Mouse (Mus musculus): ENCODE measurements at regions not wholly inside any gene's neighbourhood (a gene's known extent, or its start where the extent isn't known, plus 50 kb on each side); places are given as distances from the start of the nearest gene placed in this dataset.

DNA sequence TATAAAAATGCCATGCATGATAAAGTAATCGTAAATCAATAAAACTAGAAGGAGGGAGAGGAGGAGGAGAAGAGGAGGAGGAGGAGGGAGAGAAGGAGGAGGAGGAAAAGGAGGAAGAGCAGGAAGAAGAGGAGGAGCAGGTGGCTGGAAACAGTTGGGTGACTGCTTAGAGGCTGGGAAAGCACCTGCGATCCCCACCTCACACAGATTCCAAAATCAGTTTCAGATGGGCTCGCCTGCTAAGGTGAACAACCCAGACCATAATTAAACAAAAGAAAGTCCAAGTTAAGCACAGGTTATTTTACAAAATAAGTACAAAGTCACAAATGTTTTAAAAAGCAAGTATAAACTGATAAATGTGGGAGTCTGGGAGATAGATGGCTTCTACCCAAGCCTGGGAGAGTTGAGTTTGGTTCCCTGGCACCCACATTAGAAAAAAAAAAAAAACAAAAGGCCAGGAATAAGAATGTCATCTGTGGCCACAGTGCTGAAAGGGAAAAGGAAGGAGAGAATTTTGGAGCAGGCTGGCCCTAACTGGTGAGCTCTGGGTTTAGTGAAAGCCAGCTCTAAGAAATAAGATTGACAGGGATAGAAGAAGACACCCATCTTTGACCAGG lies 389.0 kb upstream of the Adgrl2 start:
- 89% methylated on average over 3 of the region's 3 CpGs for WGBS
- ATAC-seq = no peak
- H3K27me3 ChIP-seq (replicated peaks; ENCODE audit: control insufficient read depth, insufficient read depth, low read length) = no peaks in the 10 kb centered on the region
- no peak overlapping the region for H3K4me2 ChIP-seq (ENCODE audit: low read length)
- no peak overlapping the region for H3K4me3 ChIP-seq (ENCODE audit: low read length)
- H3K36me3 ChIP-seq (ENCODE audit: control insufficient read depth, insufficient read depth, low read length) = no peaks in the 10 kb centered on the region
- H3K4me1 ChIP-seq (ENCODE audit: control insufficient read depth, insufficient read depth, low read depth, low read length) = no peaks in the 10 kb centered on the region; the same call in 1 of the 2 replicates
- no peaks in the 10 kb centered on the region for H3K9me3 ChIP-seq (ENCODE audit: control insufficient read depth, low read length)
- no peak overlapping the region for H3K27ac ChIP-seq (ENCODE audit: low read depth, low read length)
- H3K9ac ChIP-seq (ENCODE audit: low read depth, low read length) = no peak overlapping the region

DNA sequence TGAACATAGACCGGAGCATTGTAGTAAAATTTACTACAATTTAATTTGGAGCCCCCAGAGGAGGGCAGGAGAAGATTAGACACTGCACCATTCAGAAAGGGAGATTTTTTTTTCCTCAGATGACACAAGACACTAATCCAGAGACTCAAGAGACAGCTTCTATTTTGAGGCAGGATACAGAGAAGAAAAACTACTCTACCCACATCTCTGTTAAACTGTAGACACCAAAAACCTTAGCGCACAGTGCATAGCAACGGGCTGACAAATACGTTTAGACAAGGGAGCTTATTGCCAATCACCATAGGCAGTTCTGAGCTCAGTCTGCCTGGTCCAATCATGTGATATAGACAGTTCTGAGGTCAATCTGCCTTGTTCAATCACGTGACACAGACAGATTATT lies 381.1 kb upstream of the Adgrl2 start:
- no peaks in the 10 kb centered on the region for H3K4me1 ChIP-seq (ENCODE audit: control insufficient read depth, insufficient read depth, low read depth, low read length)
- no peak overlapping the region for H3K4me3 ChIP-seq (ENCODE audit: low read length)
- H3K36me3 ChIP-seq (ENCODE audit: control insufficient read depth, insufficient read depth, low read length) = no peaks in the 10 kb centered on the region
- H3K4me2 ChIP-seq (ENCODE audit: low read length) = no peak overlapping the region
- no peaks in the 10 kb centered on the region for H3K27me3 ChIP-seq (replicated peaks; ENCODE audit: control insufficient read depth, insufficient read depth, low read length)
- 80% methylated on average over 5 of the region's 5 CpGs for WGBS
- no peak overlapping the region for H3K9ac ChIP-seq (ENCODE audit: low read depth, low read length)
- no peak overlapping the region for H3K27ac ChIP-seq (ENCODE audit: low read depth, low read length)
- H3K9me3 ChIP-seq (ENCODE audit: control insufficient read depth, low read length) = no peaks in the 10 kb centered on the region
- ATAC-seq = no peak

DNA sequence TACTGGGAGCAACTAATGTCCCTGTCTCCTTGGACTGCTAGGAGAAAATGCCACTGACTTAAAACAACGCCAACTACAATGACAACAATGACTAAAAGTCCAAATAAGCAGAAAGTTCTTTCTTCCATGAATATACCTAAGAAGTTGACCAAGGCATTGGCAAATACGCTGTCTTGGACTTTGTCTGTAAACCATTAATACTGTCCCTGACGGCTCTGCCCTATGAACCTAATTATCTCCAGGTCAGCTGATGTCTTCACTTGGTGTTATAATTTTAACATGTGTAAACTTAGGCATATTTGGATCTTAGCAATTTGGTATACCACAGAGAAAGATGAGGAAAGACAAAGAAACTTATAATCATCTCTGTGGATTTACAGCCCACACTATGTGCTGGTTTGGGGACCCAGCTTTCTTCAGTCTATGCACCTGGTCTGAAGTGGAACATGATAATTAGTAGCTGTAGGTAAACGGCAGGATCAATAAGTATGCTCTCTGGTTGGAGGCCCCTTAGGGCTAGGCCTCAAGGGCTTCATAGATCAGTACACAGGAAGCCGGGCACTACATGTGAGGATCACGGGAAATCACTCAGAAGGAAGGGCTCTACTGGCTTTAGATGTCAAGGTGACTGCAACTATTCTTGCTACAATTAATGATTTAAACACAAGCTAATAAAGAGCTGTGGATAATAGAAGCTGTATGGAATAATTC lies 380.3 kb upstream of the Adgrl2 start:
- ATAC-seq = no peak
- WGBS = 92% methylated on average over 6 of the region's 6 CpGs
- Histone ChIP-seq H3K27me3 (replicated peaks; ENCODE audit: control insufficient read depth, insufficient read depth, low read length) (no peaks in the 10 kb centered on the region), H3K4me3 (ENCODE audit: low read length) (no peak overlapping the region), H3K9me3 (ENCODE audit: control insufficient read depth, low read length) (no peaks in the 10 kb centered on the region), H3K4me2 (ENCODE audit: low read length) (no peak overlapping the region), H3K4me1 (ENCODE audit: control insufficient read depth, insufficient read depth, low read depth, low read length) (no peaks in the 10 kb centered on the region), H3K36me3 (ENCODE audit: control insufficient read depth, insufficient read depth, low read length) (no peaks in the 10 kb centered on the region), H3K9ac (ENCODE audit: low read depth, low read length) (no peak overlapping the region), H3K27ac (ENCODE audit: low read depth, low read length) (no peak overlapping the region)

DNA sequence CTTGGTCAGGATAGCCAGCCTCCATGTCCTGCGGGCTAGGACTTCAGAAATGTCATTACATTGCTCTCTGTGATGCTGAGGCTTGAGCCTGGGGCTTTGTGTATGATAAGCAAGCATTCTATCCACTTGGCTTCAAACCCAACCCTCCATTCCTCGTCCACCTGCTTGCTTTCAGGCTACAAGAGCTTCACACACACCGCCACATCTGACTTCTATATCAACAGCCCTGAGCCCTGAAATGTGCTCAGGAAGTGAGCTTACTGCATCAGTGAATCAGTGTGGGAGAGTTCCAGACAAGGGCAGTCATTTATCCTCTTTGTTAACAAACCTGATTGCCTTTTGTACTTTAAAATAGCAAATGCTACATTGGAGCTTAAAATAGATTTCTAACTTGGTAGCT lies 377.5 kb upstream of the Adgrl2 start:
- Histone ChIP-seq H3K27me3 (replicated peaks; ENCODE audit: control insufficient read depth, insufficient read depth, low read length) (no peaks in the 10 kb centered on the region), H3K27ac (ENCODE audit: low read depth, low read length) (no peak overlapping the region), H3K4me1 (ENCODE audit: control insufficient read depth, insufficient read depth, low read depth, low read length) (no peaks in the 10 kb centered on the region), H3K4me2 (ENCODE audit: low read length) (no peak overlapping the region), H3K4me3 (ENCODE audit: low read length) (no peak overlapping the region), H3K9ac (ENCODE audit: low read depth, low read length) (no peak overlapping the region), H3K36me3 (ENCODE audit: control insufficient read depth, insufficient read depth, low read length) (no peaks in the 10 kb centered on the region), H3K9me3 (ENCODE audit: control insufficient read depth, low read length) (no peaks in the 10 kb centered on the region)
- ATAC-seq = no peak
- WGBS = 81% methylated on average over 3 of the region's 3 CpGs

DNA sequence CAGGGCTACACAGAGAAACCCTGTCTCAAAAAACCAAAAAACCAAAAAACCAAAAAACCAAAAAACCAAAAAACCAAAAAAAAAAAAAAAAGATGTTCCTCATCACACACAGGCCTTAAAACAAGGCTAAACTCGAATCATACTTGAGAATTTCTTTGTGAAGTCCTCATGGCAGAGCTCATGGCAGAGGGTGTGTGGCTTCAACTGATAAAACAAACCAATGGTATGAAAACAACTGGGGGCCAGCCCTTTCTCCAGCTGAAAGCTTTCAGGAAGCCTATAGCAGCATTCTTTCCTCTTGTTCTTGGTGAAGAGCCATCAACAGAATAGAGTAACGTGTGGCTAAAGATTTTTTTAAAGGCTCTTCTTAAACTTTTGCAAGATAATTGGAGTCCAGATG lies 369.8 kb upstream of the Adgrl2 start:
- Histone ChIP-seq H3K4me3 (ENCODE audit: low read length) (no peak overlapping the region), H3K9ac (ENCODE audit: low read depth, low read length) (no peak overlapping the region), H3K4me1 (ENCODE audit: control insufficient read depth, insufficient read depth, low read depth, low read length) (peaks cover 10% of the 10 kb centered on the region), H3K27ac (ENCODE audit: low read depth, low read length) (no peak overlapping the region), H3K36me3 (ENCODE audit: control insufficient read depth, insufficient read depth, low read length) (no peaks in the 10 kb centered on the region), H3K9me3 (ENCODE audit: control insufficient read depth, low read length) (no peaks in the 10 kb centered on the region), H3K27me3 (replicated peaks; ENCODE audit: control insufficient read depth, insufficient read depth, low read length) (no peaks in the 10 kb centered on the region), H3K4me2 (ENCODE audit: low read length) (no peak overlapping the region)
- WGBS = 80% methylated on average over 2 of the region's 2 CpGs
- no peak for ATAC-seq

DNA sequence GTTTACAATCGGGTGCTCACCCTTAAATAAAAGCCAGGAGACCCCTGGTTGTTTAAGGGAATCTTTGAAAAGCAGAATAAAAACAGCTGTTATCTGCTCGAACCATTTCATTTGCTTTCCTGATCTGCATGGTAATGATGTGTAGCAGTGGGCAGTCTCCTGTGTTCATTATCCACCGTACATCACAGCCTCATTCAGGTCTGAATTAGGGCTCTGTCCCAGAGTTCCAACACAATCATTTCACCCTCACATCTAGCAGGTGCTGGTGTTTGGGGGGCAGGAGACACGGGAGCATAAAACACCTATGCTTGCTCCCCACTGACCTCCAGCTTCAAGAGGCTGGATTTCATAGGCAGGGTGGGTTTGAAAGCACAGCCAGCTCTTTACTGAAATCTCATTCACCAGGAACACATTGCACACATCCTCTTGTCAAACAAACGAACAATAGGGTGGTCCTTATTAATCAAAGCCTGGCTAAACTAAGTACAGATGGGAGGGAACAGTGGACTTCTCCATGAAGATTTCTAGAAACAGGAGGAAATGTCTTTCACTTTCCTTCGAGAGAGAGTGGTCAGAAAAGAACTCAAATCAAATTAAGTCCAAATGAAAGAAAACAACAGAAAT lies 368.3 kb upstream of the Adgrl2 start:
- Histone ChIP-seq H3K4me1 (ENCODE audit: control insufficient read depth, insufficient read depth, low read depth, low read length) (peaks cover 10% of the 10 kb centered on the region), H3K9ac (ENCODE audit: low read depth, low read length) (no peak overlapping the region; the same call in 1 of the 2 replicates), H3K27me3 (replicated peaks; ENCODE audit: control insufficient read depth, insufficient read depth, low read length) (no peaks in the 10 kb centered on the region), H3K9me3 (ENCODE audit: control insufficient read depth, low read length) (no peaks in the 10 kb centered on the region), H3K36me3 (ENCODE audit: control insufficient read depth, insufficient read depth, low read length) (no peaks in the 10 kb centered on the region), H3K27ac (ENCODE audit: low read depth, low read length) (peak overlapping the region; percentile 42; the same call in 1 of the 2 replicates), H3K4me3 (ENCODE audit: low read length) (peak overlapping the region; percentile 19), H3K4me2 (ENCODE audit: low read length) (peak overlapping the region; percentile 48)
- peak; percentile 51 for ATAC-seq
- 19% methylated on average over 6 of the region's 6 CpGs for WGBS

DNA sequence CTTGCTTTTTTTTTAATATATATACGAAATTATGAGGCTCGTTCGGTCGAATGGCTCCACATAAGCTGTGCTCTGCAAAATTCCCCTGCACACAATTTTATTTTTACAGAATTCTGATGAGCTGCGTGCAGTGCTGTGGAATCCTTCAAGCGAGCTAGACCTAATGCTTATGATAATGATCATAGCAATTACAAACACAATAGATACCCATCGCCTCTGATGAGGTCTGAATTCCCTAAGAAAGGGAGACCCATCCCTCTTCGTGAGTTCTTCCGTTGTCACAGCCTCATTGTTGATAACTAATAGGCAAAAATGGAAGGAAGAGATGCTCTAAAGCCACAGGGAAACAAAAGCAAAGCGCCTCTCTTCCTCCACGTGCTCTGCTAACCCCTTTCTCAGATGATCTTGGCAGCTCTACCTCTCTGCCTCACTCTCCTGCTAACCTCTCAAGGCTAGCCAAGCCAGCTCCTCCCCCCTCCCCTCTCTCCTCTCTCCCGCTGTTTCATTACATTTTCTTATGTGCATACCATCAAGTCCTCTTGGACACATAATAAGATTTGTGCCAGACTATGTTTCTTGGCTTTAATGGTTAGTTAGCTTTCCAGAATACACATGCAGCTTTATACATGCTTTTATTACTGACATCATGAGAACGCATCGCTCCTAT lies 367.7 kb upstream of the Adgrl2 start:
- H3K4me2 ChIP-seq (ENCODE audit: low read length) = peak overlapping the region; percentile 48
- H3K4me1 ChIP-seq (ENCODE audit: control insufficient read depth, insufficient read depth, low read depth, low read length) = peaks cover 10% of the 10 kb centered on the region
- H3K9me3 ChIP-seq (ENCODE audit: control insufficient read depth, low read length) = no peaks in the 10 kb centered on the region
- H3K27me3 ChIP-seq (replicated peaks; ENCODE audit: control insufficient read depth, insufficient read depth, low read length) = no peaks in the 10 kb centered on the region
- peak overlapping the region; percentile 54 for H3K27ac ChIP-seq (ENCODE audit: low read depth, low read length)
- peak overlapping the region; percentile 19 for H3K4me3 ChIP-seq (ENCODE audit: low read length)
- WGBS = 28% methylated on average over 14 of the region's 14 CpGs
- H3K36me3 ChIP-seq (ENCODE audit: control insufficient read depth, insufficient read depth, low read length) = no peaks in the 10 kb centered on the region
- peak overlapping the region; percentile 28 for H3K9ac ChIP-seq (ENCODE audit: low read depth, low read length)
- peak; percentile 72 for ATAC-seq

DNA sequence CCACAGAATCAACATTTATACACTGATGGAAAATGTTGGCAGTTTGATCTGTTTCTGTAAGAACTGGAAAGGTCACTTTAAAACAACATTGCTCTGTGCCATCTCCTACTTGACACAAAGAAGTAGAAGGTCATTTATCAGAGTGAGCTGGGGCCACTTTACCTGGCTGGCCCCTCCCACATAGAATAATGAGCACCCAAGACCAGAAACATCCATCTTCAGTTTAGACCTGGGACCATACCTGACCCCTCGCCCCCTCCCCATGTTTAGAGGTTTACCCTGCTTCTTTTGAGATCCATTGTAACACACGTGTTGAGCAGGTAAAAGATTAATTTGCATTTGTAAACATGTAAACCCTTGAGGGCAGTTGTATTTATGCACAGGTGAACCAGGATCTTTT lies 366.8 kb upstream of the Adgrl2 start:
- Histone ChIP-seq H3K4me1 (ENCODE audit: control insufficient read depth, insufficient read depth, low read depth, low read length) (peaks cover 10% of the 10 kb centered on the region), H3K9ac (ENCODE audit: low read depth, low read length) (no peak overlapping the region), H3K4me2 (ENCODE audit: low read length) (no peak overlapping the region), H3K4me3 (ENCODE audit: low read length) (no peak overlapping the region), H3K9me3 (ENCODE audit: control insufficient read depth, low read length) (no peaks in the 10 kb centered on the region), H3K27ac (ENCODE audit: low read depth, low read length) (no peak overlapping the region), H3K27me3 (replicated peaks; ENCODE audit: control insufficient read depth, insufficient read depth, low read length) (no peaks in the 10 kb centered on the region), H3K36me3 (ENCODE audit: control insufficient read depth, insufficient read depth, low read length) (no peaks in the 10 kb centered on the region)
- 47% methylated on average over 2 of the region's 2 CpGs for WGBS
- ATAC-seq = 0 out of 2 replicates have a peak, but pooled peaks have one; percentile 50

DNA sequence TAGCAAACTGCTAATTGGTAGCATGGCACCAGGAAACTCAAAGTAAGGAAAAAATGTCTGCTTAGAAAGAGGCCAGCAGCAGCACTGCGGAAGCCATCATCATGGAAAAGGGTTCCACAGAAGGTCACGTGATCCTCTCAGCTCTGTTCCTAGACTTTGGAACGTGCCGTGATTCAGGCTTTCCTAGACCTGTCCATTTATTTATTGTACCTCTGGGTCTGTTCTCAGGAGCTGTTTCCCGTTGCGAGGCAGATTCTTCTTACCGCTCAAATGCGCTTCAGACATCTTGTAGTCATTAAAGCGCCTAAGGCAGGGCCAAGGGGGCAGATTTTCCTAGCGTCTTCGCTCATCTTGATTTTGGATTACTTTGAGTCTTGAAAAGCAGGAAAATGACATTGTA lies 365.0 kb upstream of the Adgrl2 start:
- Histone ChIP-seq H3K4me2 (ENCODE audit: low read length) (no peak overlapping the region), H3K4me3 (ENCODE audit: low read length) (no peak overlapping the region), H3K36me3 (ENCODE audit: control insufficient read depth, insufficient read depth, low read length) (no peaks in the 10 kb centered on the region), H3K27me3 (replicated peaks; ENCODE audit: control insufficient read depth, insufficient read depth, low read length) (no peaks in the 10 kb centered on the region), H3K27ac (ENCODE audit: low read depth, low read length) (no peak overlapping the region), H3K9ac (ENCODE audit: low read depth, low read length) (no peak overlapping the region), H3K9me3 (ENCODE audit: control insufficient read depth, low read length) (no peaks in the 10 kb centered on the region), H3K4me1 (ENCODE audit: control insufficient read depth, insufficient read depth, low read depth, low read length) (peaks cover 10% of the 10 kb centered on the region)
- no peak for ATAC-seq
- 92% methylated on average over 11 of the region's 11 CpGs for WGBS
